Mouse (Mus musculus): ENCODE measurements at regions not wholly inside any gene's neighbourhood (a gene's known extent, or its start where the extent isn't known, plus 50 kb on each side); places are given as distances from the start of the nearest gene placed in this dataset.

DNA sequence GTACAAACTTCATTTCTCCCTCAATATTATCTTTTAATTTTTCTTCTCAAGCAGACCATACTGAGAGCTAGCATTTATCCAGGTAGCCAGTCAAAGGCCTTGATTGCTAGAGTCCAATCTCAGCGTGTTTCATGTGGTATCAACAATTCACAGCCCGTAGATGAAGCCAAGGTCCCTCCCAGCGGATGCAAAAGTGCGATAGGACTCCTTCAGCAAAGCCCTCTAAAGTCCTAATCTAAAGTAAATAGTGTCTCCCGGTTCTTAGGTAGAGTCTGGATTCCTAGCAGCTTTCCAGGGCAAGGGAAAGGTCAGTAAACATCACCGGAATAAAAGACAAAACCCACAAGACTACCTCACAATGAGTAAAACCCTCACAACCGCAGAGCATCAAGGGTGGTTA is 379.5 kb upstream of the Arglu1 start:
- DNase-seq (ENCODE audit: extremely low read depth), result no peak
- Histone ChIP-seq H3K27ac (ENCODE audit: insufficient read depth, low read depth) (no peak overlapping the region), H3K9ac (ENCODE audit: insufficient read depth, low read depth) (no peak overlapping the region), H3K79me2 (replicated peaks; ENCODE audit: control insufficient read depth, extremely low read depth, insufficient read depth, poor library complexity, severe bottlenecking) (no peaks in the 10 kb centered on the region), H3K4me2 (ENCODE audit: insufficient read depth, low read depth, poor library complexity, severe bottlenecking) (no peak overlapping the region), H3K36me3 (replicated peaks in 1 of 2; ENCODE audit: control insufficient read depth in 1 of 2, insufficient read depth in 1 of 2, low read length in 1 of 2) (no peaks in the 10 kb centered on the region), H3K9me3 (replicated peaks; ENCODE audit: low read length) (peaks cover 58% of the 10 kb centered on the region), H3K4me1 (ENCODE audit: control insufficient read depth in 1 of 2, insufficient read depth in 2 of 2) (no peaks in the 10 kb centered on the region), H3K4me3 (replicated peaks in 1 of 3; ENCODE audit: low read depth in 2 of 3, low read length in 2 of 3, poor library complexity in 1 of 3) (no peak overlapping the region), H3K27me3 (replicated peaks) (no peaks in the 10 kb centered on the region)
- dilution Hi-C loops (cut with MboI; ENCODE audit: extremely low pct_ligation_motif_present, extremely low pct_unique_long_range_greater_than_20kb, low sequenced_read_pairs), result no loop called here
- in situ Hi-C loops (cut with MboI; ENCODE audit: low pct_ligation_motif_present, low pct_unique_long_range_greater_than_20kb, low sequenced_read_pairs), result no loop called here
- no peak for TF ChIP-seq ELF1 (IDR thresholded peaks at IDR 0.05; ENCODE audit: low read depth, low read length)
- no peak for TF ChIP-seq ETS1 (conservative IDR thresholded peaks at IDR 0.05; ENCODE audit: low read depth, low read length)
- TF ChIP-seq RAD21 (IDR thresholded peaks at IDR 0.05; ENCODE audit: low read depth, low read length), result no peak
- no peak for TF ChIP-seq TCF12 (IDR thresholded peaks at IDR 0.05; ENCODE audit: low read depth, low read length)
- no peak for TF ChIP-seq NELFE (IDR thresholded peaks at IDR 0.05; ENCODE audit: low read depth, low read length)
- no peak for TF ChIP-seq MYC (IDR thresholded peaks at IDR 0.05; ENCODE audit: low read depth, low read length)
- no peak for TF ChIP-seq ZNF384 (IDR thresholded peaks at IDR 0.05; ENCODE audit: low read depth, low read length)
- TF ChIP-seq ZC3H11A (IDR thresholded peaks at IDR 0.05; ENCODE audit: low read depth, low read length), result no peak
- TF ChIP-seq ZKSCAN1 (IDR thresholded peaks at IDR 0.05; ENCODE audit: borderline replicate concordance, low read depth, low read length), result no peak
- TF ChIP-seq SIN3A (IDR thresholded peaks at IDR 0.05; ENCODE audit: low read length), result no peak
- TF ChIP-seq JUN (IDR thresholded peaks at IDR 0.05; ENCODE audit: insufficient read depth, low read depth, low read length), result no peak
- no peak for TF ChIP-seq MEF2A (IDR thresholded peaks at IDR 0.05; ENCODE audit: borderline replicate concordance, low read depth, low read length)
- no peak for TF ChIP-seq HCFC1 (IDR thresholded peaks at IDR 0.05; ENCODE audit: low read depth, low read length)
- no peak for TF ChIP-seq MXI1 (IDR thresholded peaks at IDR 0.05; ENCODE audit: low read depth, low read length)
- no peak for TF ChIP-seq NRF1 (IDR thresholded peaks at IDR 0.05; ENCODE audit: low read depth, low read length)

GRCm38 (mm10) chr8:9067731-9068130 is 377.4 kb upstream of the Arglu1 start:
- H3K9ac ChIP-seq (ENCODE audit: insufficient read depth, low read depth), result no peak overlapping the region
- no peak for DNase-seq (ENCODE audit: extremely low read depth)
- no peak for TF ChIP-seq SMC3 (IDR thresholded peaks at IDR 0.05; ENCODE audit: low read depth, low read length)
- TF ChIP-seq MYC (IDR thresholded peaks at IDR 0.05; ENCODE audit: low read depth, low read length), result no peak
- H3K4me1 ChIP-seq (ENCODE audit: control insufficient read depth in 1 of 2, insufficient read depth in 2 of 2), result no peaks in the 10 kb centered on the region
- H3K27me3 ChIP-seq (replicated peaks), result no peaks in the 10 kb centered on the region
- no peaks in the 10 kb centered on the region for H3K79me2 ChIP-seq (replicated peaks; ENCODE audit: control insufficient read depth, extremely low read depth, insufficient read depth, poor library complexity, severe bottlenecking)
- H3K4me3 ChIP-seq (replicated peaks in 1 of 3; ENCODE audit: low read depth in 2 of 3, low read length in 2 of 3, poor library complexity in 1 of 3), result no peak overlapping the region
- no peak overlapping the region for H3K4me2 ChIP-seq (ENCODE audit: insufficient read depth, low read depth, poor library complexity, severe bottlenecking)
- H3K36me3 ChIP-seq (replicated peaks in 1 of 2; ENCODE audit: control insufficient read depth in 1 of 2, insufficient read depth in 1 of 2, low read length in 1 of 2), result no peaks in the 10 kb centered on the region
- H3K9me3 ChIP-seq (replicated peaks; ENCODE audit: low read length), result peaks cover 62% of the 10 kb centered on the region
- dilution Hi-C loops (cut with MboI; ENCODE audit: extremely low pct_ligation_motif_present, extremely low pct_unique_long_range_greater_than_20kb, low sequenced_read_pairs) (no loop called here), in situ Hi-C loops (cut with MboI; ENCODE audit: low pct_ligation_motif_present, low pct_unique_long_range_greater_than_20kb, low sequenced_read_pairs) (no loop called here)
- no peak overlapping the region for H3K27ac ChIP-seq (ENCODE audit: insufficient read depth, low read depth)

Data from CH12.LX (cell line).